Mouse (Mus musculus): ENCODE measurements around the gene Lcmt1.

Gene Lcmt1

GRCm38 (mm10) chr7:123359101-123359500, 10.5 kb upstream of the Lcmt1 start:
- no peak for ATAC-seq (ENCODE audit: insufficient number of reproducible peaks, low FRiP score, low TSS enrichment)

- ATAC-seq (ENCODE audit: insufficient number of reproducible peaks, low FRiP score, low TSS enrichment) = no peak
Measured at GRCm38 (mm10) chr7:123360185-123360584, 9.4 kb upstream of the Lcmt1 start.

GRCm38 (mm10) chr7:123361229-123361980, 8.2 kb upstream of the Lcmt1 start:
- ATAC-seq (ENCODE audit: insufficient number of reproducible peaks, low FRiP score, low TSS enrichment) = no peak

- ATAC-seq (ENCODE audit: insufficient number of reproducible peaks, low FRiP score, low TSS enrichment) = no peak
Measured at GRCm38 (mm10) chr7:123362806-123363205, 6.8 kb upstream of the Lcmt1 start.

- ATAC-seq (ENCODE audit: insufficient number of reproducible peaks, low FRiP score, low TSS enrichment) = no peak
Measured at GRCm38 (mm10) chr7:123363971-123364370, 5.6 kb upstream of the Lcmt1 start.

GRCm38 (mm10) chr7:123365876-123366741, 3.5 kb upstream of the Lcmt1 start:
- ATAC-seq (ENCODE audit: insufficient number of reproducible peaks, low FRiP score, low TSS enrichment) = no peak

GRCm38 (mm10) chr7:123366806-123367205, 2.8 kb upstream of the Lcmt1 start:
- no peak for ATAC-seq (ENCODE audit: insufficient number of reproducible peaks, low FRiP score, low TSS enrichment)

- ATAC-seq (ENCODE audit: insufficient number of reproducible peaks, low FRiP score, low TSS enrichment) = no peak
Measured at GRCm38 (mm10) chr7:123367218-123368150, 2.1 kb upstream of the Lcmt1 start.

GRCm38 (mm10) chr7:123368187-123368586, 1.4 kb upstream of the Lcmt1 start:
- no peak for ATAC-seq (ENCODE audit: insufficient number of reproducible peaks, low FRiP score, low TSS enrichment)

GRCm38 (mm10) chr7:123368778-123369746, 522 bp upstream of the Lcmt1 start:
- ATAC-seq (ENCODE audit: insufficient number of reproducible peaks, low FRiP score, low TSS enrichment) = peak; percentile 4; the same call in 1 of the 2 replicates

- ATAC-seq (ENCODE audit: insufficient number of reproducible peaks, low FRiP score, low TSS enrichment) = no peak
Measured at GRCm38 (mm10) chr7:123370700-123371099, 1.1 kb downstream of the Lcmt1 start.

- ATAC-seq (ENCODE audit: insufficient number of reproducible peaks, low FRiP score, low TSS enrichment) = no peak
Measured at GRCm38 (mm10) chr7:123371501-123371900, 1.9 kb downstream of the Lcmt1 start.

- peak; percentile 100 for ATAC-seq (ENCODE audit: insufficient number of reproducible peaks, low FRiP score, low TSS enrichment)
Measured at GRCm38 (mm10) chr7:123377443-123378400, 8.1 kb downstream of the Lcmt1 start.

GRCm38 (mm10) chr7:123385693-123386407, 16.3 kb downstream of the Lcmt1 start:
- ATAC-seq (ENCODE audit: insufficient number of reproducible peaks, low FRiP score, low TSS enrichment) = no peak

GRCm38 (mm10) chr7:123389686-123390280, 20.2 kb downstream of the Lcmt1 start:
- ATAC-seq (ENCODE audit: insufficient number of reproducible peaks, low FRiP score, low TSS enrichment) = peak; percentile 49; the same call in 1 of the 2 replicates

GRCm38 (mm10) chr7:123394271-123394670, 24.7 kb downstream of the Lcmt1 start:
- ATAC-seq (ENCODE audit: insufficient number of reproducible peaks, low FRiP score, low TSS enrichment) = no peak

GRCm38 (mm10) chr7:123396900-123397299, 27.3 kb downstream of the Lcmt1 start:
- ATAC-seq (ENCODE audit: insufficient number of reproducible peaks, low FRiP score, low TSS enrichment) = no peak
